Mouse (Mus musculus): Measurements from ENCODE around the gene Lrrc4b. TPM values are rescaled to one million over a fixed set of nuclear protein-coding genes. Genes with fewer than 3 reads are reported as not detected.

The Lrrc4b gene
- total RNA-seq, 2 experiments from 2014 or later = not detected

Other genes starting within 250 kb of the Lrrc4b start
- gene Klk1b24, start 240.8 kb upstream of the Lrrc4b start, total RNA-seq (2015) = not detected in 2 replicates
- gene Klk1b24, start 240.8 kb upstream of the Lrrc4b start, total RNA-seq (2017) = not detected in 2 replicates
- gene Klk1b3, start 230.8 kb upstream of the Lrrc4b start, total RNA-seq (2015) = not detected in 2 replicates
- not detected in 2 replicates for gene Klk1b3, start 230.8 kb upstream of the Lrrc4b start, total RNA-seq (2017)
- not detected in 2 replicates for gene Klk1b4, start 221.6 kb upstream of the Lrrc4b start, total RNA-seq (2015)
- not detected in 2 replicates for gene Klk1b4, start 221.6 kb upstream of the Lrrc4b start, total RNA-seq (2017)
- gene Klk1b5, start 213.1 kb upstream of the Lrrc4b start, total RNA-seq (2015) = not detected in 2 replicates
- gene Klk1b5, start 213.1 kb upstream of the Lrrc4b start, total RNA-seq (2017) = not detected in 2 replicates
- gene Klk1, start 203.7 kb upstream of the Lrrc4b start, total RNA-seq (2015) = not detected in 2 replicates
- not detected in 2 replicates for gene Klk1, start 203.7 kb upstream of the Lrrc4b start, total RNA-seq (2017)
- not detected in 2 replicates for gene Gm36864, start 192.8 kb upstream of the Lrrc4b start, total RNA-seq (2015)
- gene Gm36864, start 192.8 kb upstream of the Lrrc4b start, total RNA-seq (2017) = not detected in 2 replicates
- gene 1700028J19Rik, start 182.3 kb upstream of the Lrrc4b start, total RNA-seq (2015) = 3.0 and 3.1 TPM in 2 replicates
- gene 1700028J19Rik, start 182.3 kb upstream of the Lrrc4b start, total RNA-seq (2017) = 0.62 and 0.94 TPM in 2 replicates
- 19.9 and 20.8 TPM in 2 replicates for gene 2410002F23Rik, start 182.3 kb upstream of the Lrrc4b start, total RNA-seq (2015)
- 17.2 and 23.0 TPM in 2 replicates for gene 2410002F23Rik, start 182.3 kb upstream of the Lrrc4b start, total RNA-seq (2017)
- gene Acp4, start 171.6 kb upstream of the Lrrc4b start, total RNA-seq (2015) = not detected in 2 replicates
- not detected in 2 replicates for gene Acp4, start 171.6 kb upstream of the Lrrc4b start, total RNA-seq (2017)
- gene Gm15517, start 167.6 kb upstream of the Lrrc4b start, total RNA-seq (2015) = not detected in 2 replicates
- not detected in 2 replicates for gene Gm15517, start 167.6 kb upstream of the Lrrc4b start, total RNA-seq (2017)
- 0.80 and 1.9 TPM in 2 replicates for gene Clec11a, start 122.1 kb upstream of the Lrrc4b start, total RNA-seq (2015)
- gene Clec11a, start 122.1 kb upstream of the Lrrc4b start, total RNA-seq (2017) = 0.77 and 1.7 TPM in 2 replicates
- gene Shank1, start 118.8 kb upstream of the Lrrc4b start, total RNA-seq (2015) = 0.02 and 0.07 TPM in 2 replicates
- not detected in 2 replicates for gene Shank1, start 118.8 kb upstream of the Lrrc4b start, total RNA-seq (2017)
- gene Syt3, start 44.9 kb upstream of the Lrrc4b start, total RNA-seq (2015) = 0.29 TPM in 1 of 2 replicates, not detected in the other
- 0.22 TPM in 1 of 2 replicates, not detected in the other for gene Syt3, start 44.9 kb upstream of the Lrrc4b start, total RNA-seq (2017)
- gene 1700008O03Rik, start 43.2 kb upstream of the Lrrc4b start, total RNA-seq (2015) = 0.42 TPM in 1 of 2 replicates, not detected in the other
- gene 1700008O03Rik, start 43.2 kb upstream of the Lrrc4b start, total RNA-seq (2017) = not detected in 2 replicates
- gene Aspdh, start 36.4 kb downstream of the Lrrc4b start, total RNA-seq (2015) = not detected in 2 replicates
- not detected in 2 replicates for gene Aspdh, start 36.4 kb downstream of the Lrrc4b start, total RNA-seq (2017)
- 18.2 and 20.3 TPM in 2 replicates for gene Josd2, start 39.0 kb downstream of the Lrrc4b start, total RNA-seq (2015)
- gene Josd2, start 39.0 kb downstream of the Lrrc4b start, total RNA-seq (2017) = 12.5 and 14.0 TPM in 2 replicates
- gene Emc10, start 67.5 kb downstream of the Lrrc4b start, total RNA-seq (2015) = 42.4 and 47.4 TPM in 2 replicates
- gene Emc10, start 67.5 kb downstream of the Lrrc4b start, total RNA-seq (2017) = 23.1 and 27.4 TPM in 2 replicates
- 1.7 and 2.0 TPM in 2 replicates for gene Fam71e1, start 67.6 kb downstream of the Lrrc4b start, total RNA-seq (2015)
- 0.12 TPM in 1 of 2 replicates, not detected in the other for gene Fam71e1, start 67.6 kb downstream of the Lrrc4b start, total RNA-seq (2017)
- gene Mybpc2, start 95.6 kb downstream of the Lrrc4b start, total RNA-seq (2015) = not detected in 2 replicates
- gene Mybpc2, start 95.6 kb downstream of the Lrrc4b start, total RNA-seq (2017) = not detected in 2 replicates
- 3.2 and 3.8 TPM in 2 replicates for gene Spib, start 103.1 kb downstream of the Lrrc4b start, total RNA-seq (2015)
- 4.1 and 6.4 TPM in 2 replicates for gene Spib, start 103.1 kb downstream of the Lrrc4b start, total RNA-seq (2017)
- 36.1 and 44.3 TPM in 2 replicates for gene Pold1, start 119.8 kb downstream of the Lrrc4b start, total RNA-seq (2015)
- gene Pold1, start 119.8 kb downstream of the Lrrc4b start, total RNA-seq (2017) = 39.4 and 48.4 TPM in 2 replicates
- gene Nr1h2, start 124.9 kb downstream of the Lrrc4b start, total RNA-seq (2015) = 47.4 and 51.5 TPM in 2 replicates
- 50.7 and 70.7 TPM in 2 replicates for gene Nr1h2, start 124.9 kb downstream of the Lrrc4b start, total RNA-seq (2017)
- 473 and 485 TPM in 2 replicates for gene Napsa, start 143.4 kb downstream of the Lrrc4b start, total RNA-seq (2015)
- gene Napsa, start 143.4 kb downstream of the Lrrc4b start, total RNA-seq (2017) = 207 and 235 TPM in 2 replicates
- gene Kcnc3, start 161.6 kb downstream of the Lrrc4b start, total RNA-seq (2015) = 0.41 and 0.67 TPM in 2 replicates
- gene Kcnc3, start 161.6 kb downstream of the Lrrc4b start, total RNA-seq (2017) = not detected in 2 replicates
- gene Myh14, start 241.8 kb downstream of the Lrrc4b start, total RNA-seq (2015) = not detected in 2 replicates
- gene Myh14, start 241.8 kb downstream of the Lrrc4b start, total RNA-seq (2017) = not detected in 2 replicates

Data from megakaryocyte, adult 5-6 weeks (primary cell).